Mouse (Mus musculus): ENCODE measurements around the gene Astn2.

GRCm38 (mm10) chr4:65886862-65887261 is 517.5 kb downstream of the Astn2 start:
- TF ChIP-seq EP300 (IDR thresholded peaks at IDR 0.05; ENCODE audit: insufficient read depth, low read depth, low read length) (no peak), CTCF (IDR thresholded peaks at IDR 0.05) (no peak), POLR2A (IDR thresholded peaks at IDR 0.05; ENCODE audit: insufficient read depth, low read depth, low read length) (no peak)

Data from heart, adult 2 months (tissue).